Mouse (Mus musculus): ENCODE results near the gene Slc4a1. TPM values are rescaled to one million over a fixed set of nuclear protein-coding genes. Genes with fewer than 3 reads are reported as not detected.

The Slc4a1 gene
- polyA plus RNA-seq, 1 experiment from 2014 or later, result 1.6 TPM

DNA sequence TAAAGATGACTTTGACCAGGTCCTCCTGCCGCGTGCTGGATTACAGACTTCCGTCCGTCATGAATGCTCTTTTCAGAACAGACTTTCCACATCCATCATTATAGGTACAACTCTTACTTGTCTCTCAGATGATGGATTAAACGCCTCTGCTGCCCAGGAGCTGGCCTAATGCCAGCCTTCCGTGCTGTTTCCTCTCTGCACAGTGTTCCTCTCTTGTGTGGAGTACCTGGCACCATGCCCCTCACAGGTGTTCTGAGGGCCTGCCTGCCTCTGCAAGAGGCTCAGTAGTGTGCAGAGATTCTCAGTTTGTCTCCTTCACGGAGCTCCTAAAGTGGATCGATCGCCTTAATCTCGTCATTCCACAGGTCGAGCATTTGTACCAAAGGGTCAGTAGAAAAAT is 26.8 kb downstream of the Slc4a1 start:
- WGBS, result 81% methylated on average over 11 of the region's 11 CpGs
- Histone ChIP-seq H3K27me3 (ENCODE audit: control insufficient read depth, insufficient read depth, low read length) (no peaks in the 10 kb centered on the region), H3K36me3 (ENCODE audit: control insufficient read depth, insufficient read depth, low read length) (no peaks in the 10 kb centered on the region), H3K9me3 (ENCODE audit: control insufficient read depth, low read length) (no peaks in the 10 kb centered on the region), H3K4me3 (ENCODE audit: low read depth, low read length) (no peak overlapping the region), H3K4me2 (ENCODE audit: low read depth, low read length) (no peak overlapping the region), H3K27ac (ENCODE audit: low read depth, low read length) (no peak overlapping the region), H3K9ac (replicated peaks; ENCODE audit: low read depth, low read length) (no peak overlapping the region), H3K4me1 (ENCODE audit: control insufficient read depth, insufficient read depth, low read length) (no peaks in the 10 kb centered on the region; the same call in 1 of the 2 replicates)
- ATAC-seq (ENCODE audit: low read depth), result no peak

DNA sequence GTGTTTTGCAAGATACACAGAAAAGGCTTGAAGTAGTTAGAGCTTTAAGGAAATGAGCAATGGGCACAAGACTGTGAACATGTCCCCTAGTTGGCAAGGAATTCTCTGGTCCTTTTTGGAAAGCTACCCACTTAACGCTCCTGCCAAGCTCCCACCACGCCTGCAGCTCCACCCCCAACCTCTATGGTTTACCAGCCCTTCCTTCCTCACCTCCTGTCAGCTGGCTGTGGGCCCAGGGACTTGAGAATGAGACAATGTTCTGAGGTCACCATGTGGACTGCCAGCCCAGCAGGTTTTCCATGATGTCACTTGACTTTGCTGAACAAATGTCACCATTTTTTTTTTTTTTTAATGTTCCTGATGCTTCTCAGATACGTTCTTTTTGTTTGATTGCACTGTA is 27.4 kb downstream of the Slc4a1 start:
- Histone ChIP-seq H3K9ac (replicated peaks; ENCODE audit: low read depth, low read length) (no peak overlapping the region), H3K4me1 (ENCODE audit: control insufficient read depth, insufficient read depth, low read length) (no peaks in the 10 kb centered on the region; the same call in 1 of the 2 replicates), H3K4me3 (ENCODE audit: low read depth, low read length) (no peak overlapping the region), H3K27me3 (ENCODE audit: control insufficient read depth, insufficient read depth, low read length) (no peaks in the 10 kb centered on the region), H3K27ac (ENCODE audit: low read depth, low read length) (no peak overlapping the region), H3K4me2 (ENCODE audit: low read depth, low read length) (no peak overlapping the region), H3K9me3 (ENCODE audit: control insufficient read depth, low read length) (no peaks in the 10 kb centered on the region), H3K36me3 (ENCODE audit: control insufficient read depth, insufficient read depth, low read length) (no peaks in the 10 kb centered on the region)
- no peak for ATAC-seq (ENCODE audit: low read depth)
- WGBS, result 33% methylated on average over 3 of the region's 3 CpGs

DNA sequence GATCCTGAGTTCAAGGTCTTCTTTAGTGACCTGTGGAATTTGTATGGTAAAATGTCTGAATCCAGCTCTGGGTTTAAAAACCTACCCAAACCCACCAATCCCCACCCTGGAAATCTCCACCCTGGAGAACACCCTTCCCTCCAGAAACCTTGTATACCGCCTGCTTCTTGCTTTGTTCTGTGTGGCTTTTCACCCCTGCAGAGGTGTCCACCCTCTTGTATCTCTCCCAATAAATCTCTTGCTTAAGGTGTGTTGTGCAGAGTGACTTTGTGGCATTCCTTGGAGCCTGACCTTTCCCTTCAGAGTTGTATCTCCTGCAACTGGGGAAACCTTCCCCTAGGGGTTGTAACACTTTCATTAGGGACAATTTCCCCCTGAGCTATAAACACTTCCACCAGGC is 28.1 kb downstream of the Slc4a1 start:
- no peaks in the 10 kb centered on the region; the same call in 1 of the 2 replicates for H3K4me1 ChIP-seq (ENCODE audit: control insufficient read depth, insufficient read depth, low read length)
- H3K9me3 ChIP-seq (ENCODE audit: control insufficient read depth, low read length), result no peaks in the 10 kb centered on the region
- H3K9ac ChIP-seq (replicated peaks; ENCODE audit: low read depth, low read length), result no peak overlapping the region
- WGBS, result 47% methylated on average over 1 of the region's 1 CpGs
- no peaks in the 10 kb centered on the region for H3K27me3 ChIP-seq (ENCODE audit: control insufficient read depth, insufficient read depth, low read length)
- ATAC-seq (ENCODE audit: low read depth), result no peak
- H3K4me3 ChIP-seq (ENCODE audit: low read depth, low read length), result no peak overlapping the region
- H3K4me2 ChIP-seq (ENCODE audit: low read depth, low read length), result no peak overlapping the region
- H3K36me3 ChIP-seq (ENCODE audit: control insufficient read depth, insufficient read depth, low read length), result no peaks in the 10 kb centered on the region
- no peak overlapping the region for H3K27ac ChIP-seq (ENCODE audit: low read depth, low read length)

DNA sequence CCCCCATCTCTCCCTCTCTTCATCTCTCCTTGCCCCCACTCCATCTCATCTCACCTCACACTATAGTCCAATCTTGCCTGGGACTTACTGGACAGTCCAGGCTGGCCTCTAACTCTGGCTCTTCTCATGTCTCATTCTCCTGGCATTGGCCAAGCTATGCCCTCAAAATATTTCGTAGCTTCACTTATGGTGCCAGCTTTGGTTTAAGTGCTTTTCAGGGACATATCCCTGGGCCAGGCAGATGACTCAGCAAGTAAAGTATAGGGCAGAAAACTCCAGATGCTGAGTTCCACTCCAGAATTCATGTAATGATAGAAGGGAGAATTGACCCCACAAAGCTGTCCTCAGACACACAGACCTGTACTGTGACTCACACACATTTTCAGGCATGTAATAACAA is 29.8 kb downstream of the Slc4a1 start:
- H3K9ac ChIP-seq (replicated peaks; ENCODE audit: low read depth, low read length), result no peak overlapping the region
- no peak overlapping the region for H3K4me2 ChIP-seq (ENCODE audit: low read depth, low read length)
- H3K9me3 ChIP-seq (ENCODE audit: control insufficient read depth, low read length), result no peaks in the 10 kb centered on the region
- H3K36me3 ChIP-seq (ENCODE audit: control insufficient read depth, insufficient read depth, low read length), result no peaks in the 10 kb centered on the region
- no peak overlapping the region for H3K27ac ChIP-seq (ENCODE audit: low read depth, low read length)
- no peak overlapping the region for H3K4me3 ChIP-seq (ENCODE audit: low read depth, low read length)
- no peak for ATAC-seq (ENCODE audit: low read depth)
- H3K27me3 ChIP-seq (ENCODE audit: control insufficient read depth, insufficient read depth, low read length), result no peaks in the 10 kb centered on the region
- no peaks in the 10 kb centered on the region; the same call in 1 of the 2 replicates for H3K4me1 ChIP-seq (ENCODE audit: control insufficient read depth, insufficient read depth, low read length)
- 71% methylated on average over 1 of the region's 1 CpGs for WGBS

DNA sequence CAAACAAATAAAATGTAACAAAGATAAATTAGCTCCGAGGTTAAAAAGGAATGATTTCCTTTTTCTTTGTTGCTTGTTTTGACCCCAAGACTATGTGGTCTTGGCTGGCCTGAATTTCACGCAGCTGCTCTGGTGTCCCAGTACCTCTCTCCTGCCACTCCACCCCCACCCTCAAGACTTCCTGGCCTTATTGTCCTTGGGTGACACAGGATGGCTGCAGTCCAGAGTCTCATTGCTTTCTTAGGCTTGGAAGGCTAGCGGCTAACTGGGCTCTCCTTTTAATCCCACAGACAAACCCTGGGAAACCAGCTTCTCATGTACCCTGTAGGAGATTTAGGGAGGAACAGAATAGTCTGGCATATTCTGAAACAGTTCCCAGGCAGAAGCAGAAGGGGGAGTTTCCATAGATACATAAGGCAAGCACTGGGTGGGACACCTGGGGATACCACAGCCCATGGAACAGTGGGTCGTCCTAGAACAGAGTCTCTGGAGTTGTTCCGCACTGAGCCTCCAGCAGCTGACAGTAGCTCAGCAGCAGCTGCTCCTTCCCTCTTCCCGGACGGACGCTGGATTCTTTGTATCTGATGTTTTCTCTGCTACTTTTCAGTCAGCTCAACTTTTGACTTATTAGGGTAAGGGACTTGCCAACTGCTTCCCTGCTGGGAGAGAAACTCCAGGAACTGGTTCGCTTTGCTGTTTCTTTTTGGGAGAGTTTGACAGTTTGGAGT is 30.9 kb downstream of the Slc4a1 start:
- Histone ChIP-seq H3K4me2 (ENCODE audit: low read depth, low read length) (no peak overlapping the region), H3K4me1 (ENCODE audit: control insufficient read depth, insufficient read depth, low read length) (no peaks in the 10 kb centered on the region; the same call in 1 of the 2 replicates), H3K36me3 (ENCODE audit: control insufficient read depth, insufficient read depth, low read length) (no peaks in the 10 kb centered on the region), H3K9me3 (ENCODE audit: control insufficient read depth, low read length) (no peaks in the 10 kb centered on the region), H3K4me3 (ENCODE audit: low read depth, low read length) (no peak overlapping the region), H3K27ac (ENCODE audit: low read depth, low read length) (no peak overlapping the region), H3K9ac (replicated peaks; ENCODE audit: low read depth, low read length) (no peak overlapping the region), H3K27me3 (ENCODE audit: control insufficient read depth, insufficient read depth, low read length) (no peaks in the 10 kb centered on the region)
- no peak for ATAC-seq (ENCODE audit: low read depth)
- WGBS, result 29% methylated on average over 9 of the region's 9 CpGs

DNA sequence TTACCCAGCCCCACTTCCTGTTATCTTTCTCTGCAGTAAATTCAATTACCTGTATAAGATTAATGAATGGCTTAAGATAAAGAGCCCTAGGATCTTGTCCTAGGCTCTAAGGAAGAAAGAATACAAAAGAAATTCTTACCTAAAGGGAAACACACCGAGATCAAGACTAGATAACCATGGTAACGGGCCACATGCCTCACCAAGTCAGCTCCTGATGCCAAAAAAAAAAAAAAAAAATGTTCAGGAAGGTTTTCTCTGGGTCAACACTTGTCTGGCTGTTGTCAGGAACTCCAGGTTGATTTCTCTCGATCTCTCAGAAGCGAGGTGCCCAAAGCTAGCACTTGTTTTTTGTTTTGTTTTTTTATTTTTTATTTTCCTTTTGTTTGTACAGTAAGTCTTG is 32.0 kb downstream of the Slc4a1 start:
- H3K4me3 ChIP-seq (ENCODE audit: low read depth, low read length), result no peak overlapping the region
- no peak for ATAC-seq (ENCODE audit: low read depth)
- no peaks in the 10 kb centered on the region for H3K36me3 ChIP-seq (ENCODE audit: control insufficient read depth, insufficient read depth, low read length)
- no peaks in the 10 kb centered on the region for H3K4me1 ChIP-seq (ENCODE audit: control insufficient read depth, insufficient read depth, low read length)
- no peak overlapping the region for H3K4me2 ChIP-seq (ENCODE audit: low read depth, low read length)
- H3K27ac ChIP-seq (ENCODE audit: low read depth, low read length), result no peak overlapping the region
- no peaks in the 10 kb centered on the region for H3K9me3 ChIP-seq (ENCODE audit: control insufficient read depth, low read length)
- H3K27me3 ChIP-seq (ENCODE audit: control insufficient read depth, insufficient read depth, low read length), result no peaks in the 10 kb centered on the region
- H3K9ac ChIP-seq (replicated peaks; ENCODE audit: low read depth, low read length), result no peak overlapping the region
- 66% methylated on average over 4 of the region's 4 CpGs for WGBS

DNA sequence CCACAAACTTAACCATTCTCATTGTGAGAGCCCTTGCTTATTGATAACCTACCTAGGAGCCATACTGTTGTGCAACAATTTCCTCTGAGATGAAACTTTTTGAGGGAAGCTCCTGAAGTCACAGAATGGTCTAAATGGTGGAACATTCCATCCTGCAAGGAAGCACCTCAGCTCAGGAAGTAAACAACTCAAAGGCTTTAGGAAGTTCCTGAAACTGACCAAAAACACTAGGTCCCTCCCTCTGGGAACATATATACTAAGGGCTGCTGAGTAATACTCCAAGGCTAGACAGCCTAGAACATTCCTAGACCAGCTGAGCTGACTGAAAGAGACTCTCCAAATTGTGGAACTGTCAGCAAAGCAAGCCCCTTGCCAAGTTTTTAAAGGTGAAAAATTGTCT is 32.9 kb downstream of the Slc4a1 start:
- Histone ChIP-seq H3K9me3 (ENCODE audit: control insufficient read depth, low read length) (no peaks in the 10 kb centered on the region), H3K9ac (replicated peaks; ENCODE audit: low read depth, low read length) (no peak overlapping the region), H3K4me3 (ENCODE audit: low read depth, low read length) (no peak overlapping the region), H3K36me3 (ENCODE audit: control insufficient read depth, insufficient read depth, low read length) (no peaks in the 10 kb centered on the region), H3K27me3 (ENCODE audit: control insufficient read depth, insufficient read depth, low read length) (no peaks in the 10 kb centered on the region), H3K4me2 (ENCODE audit: low read depth, low read length) (no peak overlapping the region), H3K4me1 (ENCODE audit: control insufficient read depth, insufficient read depth, low read length) (no peaks in the 10 kb centered on the region), H3K27ac (ENCODE audit: low read depth, low read length) (no peak overlapping the region)
- no peak for ATAC-seq (ENCODE audit: low read depth)

DNA sequence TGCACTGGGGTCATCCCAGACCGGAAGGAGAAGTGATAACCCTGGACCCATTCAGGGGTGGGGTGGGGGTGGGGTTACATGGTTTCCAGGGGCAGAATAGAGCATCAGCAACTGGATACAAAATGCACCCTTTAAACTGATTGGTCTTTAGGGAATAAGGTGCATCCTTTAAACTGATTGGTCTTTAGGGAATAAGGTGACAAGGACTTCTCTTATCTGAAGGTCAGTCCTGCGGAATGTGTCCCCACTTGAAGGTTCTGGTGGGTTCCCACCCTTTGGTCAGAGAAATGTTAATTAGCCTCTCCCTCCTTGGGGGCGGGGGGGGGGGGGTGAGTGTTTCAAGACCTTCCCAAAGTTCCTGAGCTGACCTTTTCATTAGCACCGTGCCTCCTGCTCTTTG is 34.2 kb downstream of the Slc4a1 start:
- H3K9ac ChIP-seq (replicated peaks; ENCODE audit: low read depth, low read length), result no peak overlapping the region
- no peaks in the 10 kb centered on the region for H3K27me3 ChIP-seq (ENCODE audit: control insufficient read depth, insufficient read depth, low read length)
- no peak overlapping the region for H3K4me3 ChIP-seq (ENCODE audit: low read depth, low read length)
- H3K9me3 ChIP-seq (ENCODE audit: control insufficient read depth, low read length), result no peaks in the 10 kb centered on the region
- H3K4me1 ChIP-seq (ENCODE audit: control insufficient read depth, insufficient read depth, low read length), result no peaks in the 10 kb centered on the region
- ATAC-seq (ENCODE audit: low read depth), result no peak
- no peaks in the 10 kb centered on the region for H3K36me3 ChIP-seq (ENCODE audit: control insufficient read depth, insufficient read depth, low read length)
- WGBS, result 59% methylated on average over 4 of the region's 4 CpGs
- H3K27ac ChIP-seq (ENCODE audit: low read depth, low read length), result no peak overlapping the region
- H3K4me2 ChIP-seq (ENCODE audit: low read depth, low read length), result no peak overlapping the region

DNA sequence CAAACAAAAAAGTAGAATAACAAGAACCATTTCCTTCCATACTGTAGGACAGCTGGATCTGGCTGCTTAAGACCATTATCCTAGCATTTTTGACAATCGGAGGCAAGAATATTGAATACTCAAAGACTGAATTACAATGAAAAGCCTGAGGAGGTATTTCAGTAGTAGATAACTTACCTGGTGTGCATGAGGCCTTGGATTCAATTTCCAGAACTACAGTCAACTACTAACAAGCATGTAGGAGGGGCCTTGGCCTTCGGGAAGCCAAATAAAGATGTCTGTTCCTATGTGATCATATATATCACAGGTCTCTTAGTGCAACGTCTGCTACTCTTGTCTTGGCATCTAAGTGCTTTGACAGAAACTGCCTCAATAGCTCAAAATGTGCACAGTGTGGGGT is 36.0 kb downstream of the Slc4a1 start:
- H3K4me1 ChIP-seq (ENCODE audit: control insufficient read depth, insufficient read depth, low read length), result no peaks in the 10 kb centered on the region
- no peak overlapping the region for H3K27ac ChIP-seq (ENCODE audit: low read depth, low read length)
- no peak overlapping the region for H3K4me3 ChIP-seq (ENCODE audit: low read depth, low read length)
- no peaks in the 10 kb centered on the region for H3K27me3 ChIP-seq (ENCODE audit: control insufficient read depth, insufficient read depth, low read length)
- H3K4me2 ChIP-seq (ENCODE audit: low read depth, low read length), result no peak overlapping the region
- H3K9ac ChIP-seq (replicated peaks; ENCODE audit: low read depth, low read length), result no peak overlapping the region
- no peak for ATAC-seq (ENCODE audit: low read depth)
- no peaks in the 10 kb centered on the region for H3K9me3 ChIP-seq (ENCODE audit: control insufficient read depth, low read length)
- no peaks in the 10 kb centered on the region for H3K36me3 ChIP-seq (ENCODE audit: control insufficient read depth, insufficient read depth, low read length)
- 73% methylated on average over 3 of the region's 3 CpGs for whole genome bisulfite sequencing

Data from neural tube, embryonic 14.5 days (tissue).